Mouse (Mus musculus): ENCODE measurements around the gene Ech1. TPM values are rescaled to one million over a fixed set of nuclear protein-coding genes. Genes with fewer than 3 reads are reported as not detected.

Ech1 gene
- total and polyA plus RNA-seq, 3 experiments = 74.7 to 99.5 TPM; not detected in 1

- Histone ChIP-seq H3K4me3 (ENCODE audit: control insufficient read depth in 1 of 2, insufficient read depth in 1 of 2, low read depth in 2 of 2, low read length in 2 of 2) (peak overlapping the region; percentile 77 to 85), H3K4me1 (ENCODE audit: control insufficient read depth in 1 of 2, insufficient read depth in 2 of 2, low read length in 2 of 2) (peaks cover 6 to 41% of the 10 kb centered on the region in 2 experiments), H3K27ac (ENCODE audit: control insufficient read depth, low read depth, low read length) (peak overlapping the region; percentile 89), H3K27me3 (ENCODE audit: control insufficient read depth in 1 of 2, insufficient read depth in 2 of 2, low read length in 2 of 2) (no peaks in the 10 kb centered on the region), H3K9ac (ENCODE audit: control insufficient read depth, low read depth, low read length, poor library complexity, severe bottlenecking) (peak overlapping the region; percentile 97), H3K9me3 (replicated peaks; ENCODE audit: insufficient read depth, low read length) (no peaks in the 10 kb centered on the region), H3K79me2 (ENCODE audit: control insufficient read depth, insufficient read depth, low read length, poor library complexity) (peaks cover 4% of the 10 kb centered on the region), H3K36me3 (ENCODE audit: control insufficient read depth in 1 of 2, insufficient read depth in 2 of 2, low read length in 2 of 2) (peaks cover 12 to 48% of the 10 kb centered on the region in 2 experiments; a peak in 3 of 4 replicates)
- peak; percentile 67 for DNase-seq (ENCODE audit: low read depth, low spot score)
- TF ChIP-seq TBP (IDR thresholded peaks at IDR 0.05; ENCODE audit: low read depth, low read length) = no peak
- 0 out of 2 replicates have a peak, but pooled peaks have one; percentile 12 for TF ChIP-seq SIN3A (IDR thresholded peaks at IDR 0.05; ENCODE audit: low read length)
- no peak for TF ChIP-seq MAFK (IDR thresholded peaks at IDR 0.05; ENCODE audit: borderline replicate concordance, low read depth, low read length)
- no peak for TF ChIP-seq HCFC1 (IDR thresholded peaks at IDR 0.05; ENCODE audit: low read depth, low read length)
- TF ChIP-seq POLR2AphosphoS5 (IDR thresholded peaks at IDR 0.05; ENCODE audit: borderline replicate concordance, low read depth, low read length) = no peak
- 0 out of 2 replicates have a peak, but pooled peaks have one; percentile 32 for TF ChIP-seq MAZ (IDR thresholded peaks at IDR 0.05; ENCODE audit: low read depth, low read length)
- no peak for TF ChIP-seq MYC (IDR thresholded peaks at IDR 0.05; ENCODE audit: low read depth, low read length)
- TF ChIP-seq NRF1 (IDR thresholded peaks at IDR 0.05; ENCODE audit: insufficient read depth, low read depth, low read length, poor library complexity, severe bottlenecking) = no peak
- 0 out of 4 replicates have a peak, but pooled peaks of 1 of the 2 experiments have one; percentile 16 for TF ChIP-seq EP300 (IDR thresholded peaks at IDR 0.05; ENCODE audit: low read depth in 1 of 2, low read length in 2 of 2)
- TF ChIP-seq GATA1 (IDR thresholded peaks at IDR 0.05; ENCODE audit: low read depth, low read length) = no peak
- TF ChIP-seq SMC3 (IDR thresholded peaks at IDR 0.05; ENCODE audit: low read depth, low read length) = no peak
- 0 out of 4 replicates have a peak, but pooled peaks of 1 of the 2 experiments have one; percentile 28 for TF ChIP-seq POLR2A (IDR thresholded peaks at IDR 0.05; ENCODE audit: control insufficient read depth in 1 of 2, insufficient read depth in 1 of 2, low read depth in 1 of 2, low read length in 2 of 2, poor library complexity in 1 of 2)
- no peak for TF ChIP-seq RCOR1 (IDR thresholded peaks at IDR 0.05; ENCODE audit: low read depth, low read length)
- no peak for TF ChIP-seq USF1 (IDR thresholded peaks at IDR 0.05; ENCODE audit: low read depth, low read length)
- 0 out of 2 replicates have a peak, but pooled peaks have one; percentile 11 for TF ChIP-seq NELFE (IDR thresholded peaks at IDR 0.05; ENCODE audit: low read depth, low read length)
- no peak for TF ChIP-seq JUND (IDR thresholded peaks at IDR 0.05; ENCODE audit: low read depth, low read length)
- TF ChIP-seq CHD2 (IDR thresholded peaks at IDR 0.05; ENCODE audit: low read length) = no peak
- TF ChIP-seq MEF2A (IDR thresholded peaks at IDR 0.05; ENCODE audit: extremely low read depth, insufficient replicate concordance, low read depth, low read length, poor library complexity, severe bottlenecking) = no peak
- peak; percentile 70 for TF ChIP-seq MAX (IDR thresholded peaks at IDR 0.05; ENCODE audit: low read length)
- TF ChIP-seq CHD1 (IDR thresholded peaks at IDR 0.05; ENCODE audit: low read depth, low read length) = no peak; the same call in 1 of the 2 replicates
- no peak for TF ChIP-seq GABPA (IDR thresholded peaks at IDR 0.05; ENCODE audit: low read depth, low read length)
- no peak for TF ChIP-seq RAD21 (IDR thresholded peaks at IDR 0.05; ENCODE audit: low read depth, low read length)
- TF ChIP-seq KAT2A (conservative IDR thresholded peaks at IDR 0.05; ENCODE audit: low read depth, low read length) = no peak
- no peak for TF ChIP-seq TAL1 (IDR thresholded peaks at IDR 0.05; ENCODE audit: low read length)
- no peak for TF ChIP-seq POLR2AphosphoS2 (IDR thresholded peaks at IDR 0.05; ENCODE audit: low read length)
- TF ChIP-seq ETS1 (IDR thresholded peaks at IDR 0.05; ENCODE audit: low read depth, low read length) = no peak
- TF ChIP-seq ZC3H11A (IDR thresholded peaks at IDR 0.05; ENCODE audit: low read depth, low read length) = 0 out of 2 replicates have a peak, but pooled peaks have one; percentile 13
- TF ChIP-seq UBTF (IDR thresholded peaks at IDR 0.05; ENCODE audit: borderline replicate concordance, insufficient read depth, low read depth, low read length) = no peak
- peak; percentile 31; the same call in 1 of the 2 replicates for TF ChIP-seq MXI1 (IDR thresholded peaks at IDR 0.05; ENCODE audit: low read depth, low read length)
- no peak for TF ChIP-seq ZMIZ1 (IDR thresholded peaks at IDR 0.05; ENCODE audit: low read depth, low read length)
- TF ChIP-seq MYB (IDR thresholded peaks at IDR 0.05; ENCODE audit: low read depth, low read length) = no peak
- TF ChIP-seq ELF1 (IDR thresholded peaks at IDR 0.05; ENCODE audit: low read depth, low read length) = no peak
- TF ChIP-seq CTCF (IDR thresholded peaks at IDR 0.05 in 2 of 3, conservative IDR thresholded peaks at IDR 0.05 in 1 of 3; ENCODE audit: control insufficient read depth in 1 of 3, insufficient read depth in 1 of 3, low read depth in 2 of 3, low read length in 3 of 3, poor library complexity in 1 of 3, severe bottlenecking in 1 of 3) = no peak
- TF ChIP-seq USF2 (IDR thresholded peaks at IDR 0.05; ENCODE audit: borderline replicate concordance in 1 of 2, insufficient read depth in 1 of 2, low read depth in 1 of 2, low read length in 2 of 2) = no peak
- TF ChIP-seq ZNF384 (IDR thresholded peaks at IDR 0.05; ENCODE audit: low read depth, low read length) = peak; percentile 77
- no peak for TF ChIP-seq E2F4 (IDR thresholded peaks at IDR 0.05; ENCODE audit: borderline replicate concordance, low read depth, low read length)
Observed at GRCm38 (mm10) chr7:28825686-28826401, 827 bp downstream of the Ech1 start.
